Mouse (Mus musculus) cerebellum, postnatal 25 days (tissue): Measurements from ENCODE around the gene Epha8.

Source experiments
- DNase-seq, 2 experiments: peaks; one replicate each; pipeline ENCODE4 v3.0.0; 2021; ENCODE audit warnings: mixed read lengths in 2 of 2

Gene Epha8

GRCm38 (mm10) chr4:136904767-136905539, 51.7 kb downstream of the Epha8 start:
- DNase-seq, result no peak

GRCm38 (mm10) chr4:136899154-136899553, 57.5 kb downstream of the Epha8 start:
- DNase-seq, result no peak

- DNase-seq, result no peak
Measured at GRCm38 (mm10) chr4:136898637-136899036, 58.0 kb downstream of the Epha8 start, which contains the start of gene C1qa. C1qa (minus strand) TSS chr4:136898803.

DNA sequence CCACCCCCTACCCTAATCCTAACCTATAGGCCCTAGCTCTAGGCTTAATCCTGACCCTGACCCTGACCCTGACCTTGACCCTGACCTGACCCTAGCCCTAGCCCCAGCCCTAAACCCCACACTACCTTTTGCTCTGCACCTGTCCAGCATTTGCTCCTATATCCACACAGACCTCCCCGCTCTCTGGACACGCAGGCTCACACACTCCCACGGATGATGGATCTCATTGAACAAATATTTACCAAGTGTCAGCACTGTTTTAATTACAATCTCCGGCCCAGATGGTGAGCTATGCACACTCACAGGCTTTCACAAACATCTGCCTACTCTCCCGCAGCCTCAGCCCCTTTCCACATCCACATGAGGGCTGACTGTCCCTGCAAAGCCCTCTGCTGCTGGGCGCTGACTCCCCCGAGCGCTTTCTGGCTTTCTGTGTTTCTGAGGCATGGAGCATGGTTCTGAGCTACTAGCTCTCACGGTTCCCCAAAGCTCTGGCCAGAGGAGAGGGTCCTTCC, 58.5 kb downstream of the Epha8 start:
- DNase-seq, result no peak

DNA sequence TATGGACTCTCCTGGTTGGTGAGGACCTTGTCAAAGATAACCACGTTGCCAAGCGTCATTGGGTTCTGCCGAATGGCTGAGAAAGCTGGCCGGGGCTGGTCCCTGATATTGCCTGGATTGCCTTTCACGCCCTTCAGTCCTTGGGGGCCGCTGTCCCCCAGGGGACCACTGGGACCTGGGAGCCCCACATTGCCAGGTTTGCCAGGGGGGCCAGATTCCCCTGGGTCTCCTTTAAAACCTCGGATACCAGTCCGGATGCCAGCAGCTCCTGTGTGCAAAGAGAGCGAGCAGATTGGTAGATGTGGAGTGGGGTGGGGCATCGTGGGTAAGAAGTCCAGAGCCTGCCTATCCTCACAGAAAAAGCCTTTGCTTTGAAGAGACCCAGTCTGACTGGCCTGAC, 60.2 kb downstream of the Epha8 start:
- no peak for DNase-seq

DNA sequence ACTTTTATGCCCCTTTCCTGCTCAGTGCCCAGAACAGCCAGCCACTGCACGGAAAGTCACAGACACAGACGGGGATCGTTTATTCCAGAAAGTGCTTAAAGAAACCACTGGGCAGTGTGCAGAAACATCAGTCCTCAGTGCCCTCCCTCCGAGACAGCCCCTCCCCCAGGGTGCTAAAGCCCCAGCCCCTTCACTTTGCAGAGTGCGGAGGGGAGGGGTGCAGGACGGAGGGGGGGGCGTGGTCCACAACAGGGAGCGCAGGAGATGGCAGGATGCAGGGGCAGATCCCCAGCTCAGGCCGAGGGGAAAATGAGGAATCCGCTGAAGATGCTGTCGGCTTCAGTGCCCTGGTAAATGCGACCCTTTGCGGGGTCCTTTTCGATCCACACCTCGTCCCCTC, 60.8 kb downstream of the Epha8 start:
- DNase-seq, result no peak

DNA sequence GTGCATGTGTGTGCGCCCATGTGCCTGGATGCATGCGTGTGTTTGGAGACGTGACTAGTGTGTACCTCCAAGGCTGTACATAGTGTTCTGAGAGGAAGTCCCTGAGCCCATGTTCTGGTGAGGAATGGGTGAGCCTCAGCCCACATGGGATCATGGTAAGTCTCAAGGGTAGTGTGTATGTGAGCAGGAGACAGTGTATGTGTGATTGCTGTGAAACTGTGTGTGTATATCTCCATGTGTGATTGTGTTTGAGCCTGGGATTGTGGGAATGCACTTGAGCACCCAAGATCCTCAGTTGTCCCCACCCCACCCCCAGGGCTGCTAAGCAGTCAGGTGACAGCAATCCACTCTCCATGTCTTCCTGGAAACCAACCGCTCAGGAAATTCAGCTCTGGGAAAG, 61.8 kb downstream of the Epha8 start:
- no peak for DNase-seq

DNA sequence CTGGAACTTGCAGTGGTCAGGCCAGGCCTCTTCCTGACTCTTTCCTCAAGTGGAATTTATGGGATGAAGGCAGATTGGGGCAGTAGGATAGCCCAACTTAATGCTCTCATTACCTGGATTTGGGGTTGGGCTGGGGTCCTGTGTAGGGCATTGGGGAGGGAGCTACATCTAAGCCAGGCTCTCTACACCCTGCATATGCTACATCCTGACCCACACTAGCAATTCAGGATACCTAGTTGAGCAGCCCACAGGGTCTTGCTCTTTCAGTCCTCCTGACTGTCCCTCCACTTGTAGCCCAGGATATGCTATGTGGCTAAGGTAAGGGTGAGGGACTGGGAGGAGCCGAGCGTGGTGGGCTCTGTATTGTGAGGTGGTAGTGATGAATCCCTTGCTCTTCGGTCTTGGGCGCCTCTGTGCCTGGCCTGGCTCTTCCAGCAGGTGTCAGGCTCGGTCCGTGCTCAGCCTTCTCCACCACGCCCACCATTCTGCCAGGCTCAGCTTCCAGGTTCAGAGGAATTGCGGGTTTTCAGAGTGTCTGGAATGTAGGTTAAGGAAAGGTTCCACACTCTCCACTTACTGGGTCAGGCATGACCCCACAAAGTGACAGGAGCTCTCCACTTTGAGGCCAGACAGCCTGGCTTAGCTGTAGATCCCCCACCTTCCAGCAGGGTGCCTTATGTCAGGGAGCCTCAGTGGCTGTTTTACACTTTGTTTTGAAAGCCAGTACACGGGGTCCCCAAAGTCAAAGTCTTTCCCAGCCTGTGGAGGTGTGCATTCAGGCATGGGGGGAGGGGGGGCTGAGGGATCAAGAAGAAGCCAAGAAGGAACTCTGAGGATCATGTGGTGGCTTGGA, 62.7 kb downstream of the Epha8 start:
- DNase-seq, result peak; percentile 74 to 82

DNA sequence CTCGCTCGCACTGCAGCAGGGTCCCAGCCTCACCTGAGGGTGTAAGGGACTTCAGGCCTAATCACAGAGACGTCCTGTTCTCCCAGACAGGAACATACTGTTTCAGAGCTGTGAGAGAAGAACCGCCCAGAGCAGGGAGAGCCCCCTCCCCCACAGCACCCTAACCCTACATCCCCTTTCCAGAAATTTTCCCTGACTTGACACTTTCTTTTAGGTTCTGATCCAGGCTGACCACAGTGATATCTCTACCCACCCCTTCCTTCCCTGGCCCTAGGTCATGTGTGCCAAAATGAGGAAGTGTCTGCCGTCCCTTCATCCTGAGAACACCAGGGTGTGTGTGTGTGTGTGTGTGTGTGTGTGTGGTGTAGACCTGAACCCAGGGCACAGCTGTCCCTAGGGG, 63.8 kb downstream of the Epha8 start, which contains the start of gene C1qc:
TSS of gene C1qc (minus strand) at position 255 of the 400 bp plus-strand sequence.
- no peak for DNase-seq

GRCm38 (mm10) chr4:136892371-136892770, 64.2 kb downstream of the Epha8 start:
- no peak for DNase-seq

DNA sequence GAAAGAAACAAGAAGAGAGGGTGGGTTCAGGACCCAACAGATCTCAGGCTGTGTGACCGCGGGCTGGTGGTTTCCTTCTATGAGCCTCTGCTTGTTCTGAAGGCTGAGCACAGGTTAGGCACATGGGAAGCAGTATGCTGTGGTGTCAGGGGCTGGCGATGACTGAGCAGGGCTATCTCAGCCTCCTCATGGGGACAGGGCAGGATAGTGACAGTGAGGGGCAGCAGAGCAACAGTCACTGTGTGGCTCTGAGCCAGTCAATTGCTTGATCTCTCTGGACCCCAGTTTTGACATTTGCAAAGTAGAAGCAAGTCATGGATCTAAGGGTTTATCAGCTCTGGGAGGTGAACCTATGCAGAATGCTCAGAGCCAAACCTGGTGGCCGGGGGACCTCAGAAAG, 65.5 kb downstream of the Epha8 start:
- DNase-seq, result no peak

DNA sequence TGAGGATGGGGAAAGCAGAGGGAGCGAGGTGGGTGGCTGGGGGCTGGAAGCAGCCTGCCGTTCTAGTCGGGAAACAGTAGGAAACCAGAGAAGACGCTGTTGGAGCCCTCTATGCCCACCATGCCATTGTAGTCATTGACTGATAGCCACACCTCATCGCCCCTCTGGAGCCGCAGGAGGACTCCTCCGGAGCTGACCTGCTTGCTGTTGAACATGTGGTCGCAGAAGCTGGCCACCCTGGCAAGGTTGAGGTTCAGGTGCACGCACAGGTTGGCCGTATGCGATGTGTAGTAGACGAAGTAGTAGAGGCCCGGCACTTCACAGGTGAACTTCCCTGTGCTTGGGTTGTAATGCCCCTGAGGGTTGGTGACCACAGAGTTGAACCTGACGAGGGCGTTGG, 66.6 kb downstream of the Epha8 start:
- no peak for DNase-seq

GRCm38 (mm10) chr4:136887714-136888113, 68.9 kb downstream of the Epha8 start:
- no peak for DNase-seq

- no peak for DNase-seq
Measured at GRCm38 (mm10) chr4:136886101-136886500, 70.5 kb downstream of the Epha8 start, which contains the start of gene C1qb. C1qb (minus strand) TSS chr4:136886187.
